Mouse (Mus musculus) left cerebral cortex, postnatal 25 days (tissue): ENCODE results near the gene Myef2. TPM values are rescaled to one million over a fixed set of nuclear protein-coding genes. Genes with fewer than 3 reads are reported as not detected.

ENCODE experiments used
- DNase-seq, 2 experiments: peaks; one replicate each; pipeline ENCODE4 v3.0.0; 2022; ENCODE audit warnings: low spot score in 2 of 2, mixed read lengths in 1 of 2
- intact Hi-C: fragments of 180-260 bp; cut with DNase I; formaldehyde crosslinking; loops from one replicate; pipeline ENCODE4 v1.15.1; 2025
- total RNA-seq, 2 experiments: library from RNA; stranded (reverse); gene quantifications; 2 replicates each; pipeline ENCODE4 v1.2.3; 2021

The Myef2 gene
- total RNA-seq, 2 experiments from 2014 or later, result 89.4 to 90.8 TPM

- no peak for DNase-seq
- intact Hi-C loops, result no loop called here
Observed at GRCm38 (mm10) chr2:125073056-125073780, 50.2 kb downstream of the Myef2 start.

- no peak for DNase-seq
- intact Hi-C loops, result no loop called here
Observed at GRCm38 (mm10) chr2:125068696-125069095, 54.8 kb downstream of the Myef2 start.

GRCm38 (mm10) chr2:125067894-125068293, 55.6 kb downstream of the Myef2 start, which contains the start of gene Slc24a5:
Gene Slc24a5, plus strand, starts transcription at chr2:125068124.
- intact Hi-C loops, result no loop called here
- no peak for DNase-seq

GRCm38 (mm10) chr2:125067373-125067772, 56.1 kb downstream of the Myef2 start:
- intact Hi-C loops, result no loop called here
- no peak for DNase-seq

- intact Hi-C loops, result no loop called here
- DNase-seq, result no peak
Observed at GRCm38 (mm10) chr2:125062944-125063343, 60.5 kb downstream of the Myef2 start.

- intact Hi-C loops, result no loop called here
- DNase-seq, result no peak
Observed at GRCm38 (mm10) chr2:125061451-125061850, 62.0 kb downstream of the Myef2 start.

- intact Hi-C loops, result loop anchor here (2.0 kb wide), 1 partner anchor 131 kb away; no protein-coding TSS in a partner anchor
- peak; percentile 32 to 51 for DNase-seq
Observed at GRCm38 (mm10) chr2:125057250-125057815, 66.1 kb downstream of the Myef2 start.

- DNase-seq, result no peak
- intact Hi-C loops, result no loop called here
Observed at GRCm38 (mm10) chr2:125055316-125055903, 68.1 kb downstream of the Myef2 start.

Other genes with a start within 250 kb of the Myef2 start
- under 1 TPM; 0.23 to 0.27 TPM for gene Slc24a5, start 55.5 kb downstream of the Myef2 start, total RNA-seq
- 1 to 10 TPM; 7.9 to 8.4 TPM for gene Ctxn2, start 13.0 kb upstream of the Myef2 start, total RNA-seq
- not detected for gene Slc12a1, start 28.8 kb upstream of the Myef2 start, total RNA-seq
- 10 to 100 TPM; 23.2 to 23.7 TPM for gene Dut, start 123.5 kb upstream of the Myef2 start, total RNA-seq